Mouse (Mus musculus): Measurements from ENCODE around the gene Rbm20.

DNA sequence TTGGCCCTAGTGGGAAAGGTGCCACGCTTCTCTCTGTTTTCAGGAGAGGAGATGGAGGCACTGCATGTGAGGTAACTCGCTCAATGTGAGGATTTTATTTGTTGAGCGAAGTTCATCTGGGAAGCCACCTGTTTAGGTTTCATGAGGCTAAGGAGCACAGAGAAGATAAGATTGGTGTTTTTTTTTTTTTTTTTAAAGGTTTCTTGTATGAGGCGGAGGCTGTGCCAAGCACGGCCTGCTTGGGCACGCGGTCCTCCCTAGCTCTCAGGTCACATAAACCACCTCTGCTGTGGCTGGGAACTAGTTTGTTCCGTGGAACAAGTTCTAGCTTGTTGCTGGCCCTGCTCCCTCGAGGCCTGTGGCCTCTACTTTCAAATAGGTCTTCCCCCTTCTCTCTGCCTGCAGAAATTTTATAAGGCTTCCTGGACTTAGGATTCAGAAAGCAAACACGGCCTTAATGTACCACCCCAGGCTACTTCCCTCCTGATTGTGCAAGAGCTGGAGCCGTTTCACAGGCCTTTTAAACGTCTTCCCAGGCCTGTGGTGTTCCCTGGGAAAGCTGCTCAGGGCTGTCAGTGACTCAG lies 217.5 kb downstream of the Rbm20 start:
- TF ChIP-seq POLR2A (IDR thresholded peaks at IDR 0.05; ENCODE audit: borderline replicate concordance, extremely low read depth, low read depth, low read length): no peak
- no peak for TF ChIP-seq CTCF (IDR thresholded peaks at IDR 0.05; ENCODE audit: insufficient read depth, low read length)

Data from lung, adult 2 months (tissue).